Mouse (Mus musculus) kidney, adult 9 months (tissue): ENCODE measurements around the gene Chit1.

Experiments used
- DNase-seq: peaks from one replicate; pipeline ENCODE4 v3.0.0; 2022

Gene Chit1

DNA sequence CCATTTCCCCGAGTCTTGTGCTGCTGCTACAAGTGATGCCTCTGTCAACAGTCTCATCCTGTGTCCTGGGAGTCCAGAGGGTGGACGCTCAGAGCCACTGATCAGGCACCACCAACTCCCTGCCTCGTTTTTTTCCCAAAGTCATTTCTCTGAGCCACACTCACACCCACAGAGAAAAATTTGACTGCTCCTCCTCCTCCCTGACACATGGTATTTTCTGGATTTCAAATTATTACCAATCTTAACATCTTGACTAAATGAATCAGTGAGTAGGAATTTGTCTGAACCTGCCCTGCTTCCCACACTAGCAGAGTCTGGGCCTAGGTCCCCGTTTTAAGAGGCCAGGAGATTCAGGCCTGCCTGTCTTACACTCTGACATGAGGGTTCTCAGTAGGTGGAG lies 81.0 kb downstream of the Chit1 start:
- no peak for DNase-seq

DNA sequence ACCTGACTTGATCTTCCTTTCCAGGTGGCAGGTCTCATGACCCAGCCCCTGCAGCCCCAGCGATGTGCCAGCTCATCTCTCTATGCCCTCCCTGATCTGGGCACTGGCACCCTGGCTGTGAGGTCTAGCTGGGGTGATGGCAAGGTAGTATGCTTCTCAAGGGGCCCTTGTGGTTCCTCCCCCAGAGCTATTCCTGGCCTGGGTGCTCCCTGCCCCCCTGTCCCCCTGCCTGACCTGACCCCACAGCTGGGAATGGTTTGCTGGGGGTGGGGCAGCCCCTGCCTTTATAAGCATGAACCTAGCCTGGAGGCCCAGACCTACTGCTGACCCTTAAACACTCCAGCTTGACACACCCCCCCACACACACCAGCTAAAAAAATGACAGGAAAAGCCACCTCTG lies 82.1 kb downstream of the Chit1 start, which contains the start of gene Mybph:
Gene Mybph (plus strand): TSS at position 323 of the 400 bp plus-strand sequence.
- DNase-seq: no peak

DNA sequence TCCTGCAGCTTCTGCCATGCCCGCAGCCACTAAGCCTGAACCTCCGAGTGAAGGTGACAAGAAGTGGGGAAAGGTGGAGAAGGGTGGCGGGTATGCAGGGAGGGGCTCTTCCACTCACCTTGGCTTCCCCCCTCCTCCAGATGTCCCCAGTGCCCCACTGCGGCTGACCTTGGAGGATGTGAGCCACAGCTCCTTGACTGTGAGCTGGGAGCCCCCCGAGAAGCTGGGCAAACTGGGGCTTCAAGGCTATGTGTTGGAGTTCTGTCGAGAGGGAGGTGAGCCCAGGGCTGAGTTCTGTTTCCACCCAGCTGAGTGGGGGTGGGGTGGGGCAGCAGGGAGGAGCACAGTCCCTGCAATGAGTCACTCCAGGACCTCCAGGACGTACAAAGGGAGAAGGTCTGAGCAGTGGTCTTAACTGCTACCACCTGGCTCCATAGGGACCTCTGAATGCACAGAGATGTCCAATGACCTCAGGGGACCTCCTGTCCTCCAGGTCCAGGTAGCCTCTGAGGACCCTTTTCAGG lies 82.7 kb downstream of the Chit1 start:
- no peak for DNase-seq

DNA sequence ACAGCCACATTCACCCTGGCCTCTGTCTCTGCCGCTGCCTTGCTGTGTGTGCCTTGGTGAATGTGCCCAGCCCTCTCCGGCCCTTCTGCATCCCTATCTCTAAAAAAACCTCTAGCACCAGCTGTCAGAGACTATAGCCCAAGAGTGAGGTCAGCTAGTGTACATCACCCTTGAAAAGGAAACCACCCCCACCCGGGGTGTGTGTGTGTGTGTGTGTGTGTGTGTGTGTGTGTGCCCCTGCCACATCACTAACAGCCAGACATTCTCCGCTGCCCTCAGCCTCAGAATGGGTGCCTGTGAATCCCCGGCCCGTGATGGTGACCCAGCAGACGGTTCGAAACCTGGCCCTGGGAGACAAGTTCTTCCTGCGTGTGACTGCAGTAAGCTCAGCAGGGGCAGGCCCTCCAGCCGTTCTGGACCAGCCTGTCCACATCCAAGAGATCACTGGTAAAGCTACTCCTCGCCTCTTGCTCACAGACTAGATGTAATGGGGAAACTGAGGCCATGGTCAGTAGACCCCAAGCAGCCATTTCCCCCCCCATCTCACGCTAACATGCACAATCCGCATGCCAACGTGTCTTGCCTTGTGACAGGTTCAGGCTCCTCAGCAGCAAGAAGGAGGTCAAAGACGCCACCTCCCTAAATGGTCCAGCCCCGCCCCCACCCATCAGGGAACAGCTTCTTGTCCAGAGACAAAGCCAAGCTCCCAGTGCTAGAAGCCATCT lies 83.4 kb downstream of the Chit1 start:
- no peak for DNase-seq

DNA sequence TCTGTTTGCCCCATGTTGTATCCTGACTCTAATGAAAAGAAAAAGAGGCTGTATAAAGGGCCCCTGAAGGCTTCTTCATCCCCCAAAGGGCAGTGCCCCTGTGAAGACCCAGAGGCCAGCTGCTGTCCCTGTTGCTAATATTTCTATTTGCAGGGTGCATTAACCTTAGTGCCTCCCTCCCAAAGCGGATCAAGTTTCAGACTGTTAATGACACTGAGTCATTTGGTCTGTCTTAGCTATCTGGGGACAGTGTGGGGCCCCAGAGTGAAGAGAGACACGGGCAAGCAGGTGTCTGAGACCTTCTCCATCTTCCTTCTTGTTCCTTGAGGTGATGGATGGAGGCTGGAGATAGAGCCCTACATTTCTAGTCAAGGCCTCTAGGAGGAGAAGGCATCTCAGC lies 84.1 kb downstream of the Chit1 start:
- DNase-seq: no peak

DNA sequence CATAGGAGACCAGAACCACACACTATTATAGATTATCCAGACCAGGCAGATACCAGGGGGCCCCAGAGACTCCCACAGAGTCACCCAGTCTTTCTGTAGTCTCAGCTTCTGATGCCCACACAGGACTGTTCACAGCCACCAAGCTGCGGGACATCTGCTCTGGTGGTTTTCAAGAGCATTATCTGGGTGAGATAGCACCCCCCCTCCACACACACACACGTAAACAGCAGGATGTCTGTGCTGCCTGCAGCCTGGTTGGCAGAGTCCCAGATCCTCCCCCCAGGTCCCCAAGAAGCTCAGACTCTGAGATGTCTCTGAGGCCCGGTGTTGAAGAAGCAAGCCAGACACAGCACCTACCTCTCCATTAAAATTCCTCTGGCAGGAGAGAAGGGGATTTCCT lies 84.5 kb downstream of the Chit1 start:
- no peak for DNase-seq

DNA sequence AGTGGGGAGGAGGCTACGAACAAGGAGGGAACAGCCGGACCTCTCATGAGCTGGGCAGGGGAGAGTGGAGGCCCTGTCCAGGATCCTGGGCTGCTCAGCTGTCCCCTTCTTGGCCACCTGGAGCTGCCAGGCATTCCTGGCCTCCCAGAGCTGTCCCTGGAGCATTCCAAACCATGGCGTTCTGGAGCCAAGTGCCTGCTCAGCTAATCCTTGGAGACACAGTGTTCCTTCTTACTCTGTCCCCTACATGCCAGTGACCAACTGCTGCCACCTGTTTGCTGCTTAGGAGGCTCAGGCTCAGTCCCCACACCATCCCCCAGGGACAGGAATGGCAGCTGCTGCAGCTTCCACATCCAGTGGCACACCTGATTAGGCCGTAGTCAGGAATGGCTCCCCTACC lies 84.9 kb downstream of the Chit1 start:
- DNase-seq: no peak

DNA sequence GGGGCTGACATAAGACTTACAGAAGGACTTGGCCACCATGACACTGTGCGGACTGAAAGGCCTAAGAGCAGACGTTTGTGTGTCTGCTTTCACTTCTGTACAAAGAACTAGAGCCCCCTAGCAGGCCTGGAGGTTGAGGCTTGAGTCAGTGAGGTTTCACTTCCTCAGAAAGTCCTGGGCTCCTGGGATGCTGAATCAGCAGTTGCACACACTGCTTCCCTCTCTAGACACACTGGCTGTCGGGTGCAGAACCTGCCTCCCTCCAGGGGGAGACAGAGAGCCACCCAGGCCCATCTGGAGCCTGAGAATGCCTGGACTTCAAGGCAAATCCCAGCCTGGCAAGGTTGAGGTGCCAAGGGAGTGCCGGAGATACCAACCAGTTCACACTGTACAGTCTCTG lies 85.3 kb downstream of the Chit1 start:
- DNase-seq: peak; percentile 78

DNA sequence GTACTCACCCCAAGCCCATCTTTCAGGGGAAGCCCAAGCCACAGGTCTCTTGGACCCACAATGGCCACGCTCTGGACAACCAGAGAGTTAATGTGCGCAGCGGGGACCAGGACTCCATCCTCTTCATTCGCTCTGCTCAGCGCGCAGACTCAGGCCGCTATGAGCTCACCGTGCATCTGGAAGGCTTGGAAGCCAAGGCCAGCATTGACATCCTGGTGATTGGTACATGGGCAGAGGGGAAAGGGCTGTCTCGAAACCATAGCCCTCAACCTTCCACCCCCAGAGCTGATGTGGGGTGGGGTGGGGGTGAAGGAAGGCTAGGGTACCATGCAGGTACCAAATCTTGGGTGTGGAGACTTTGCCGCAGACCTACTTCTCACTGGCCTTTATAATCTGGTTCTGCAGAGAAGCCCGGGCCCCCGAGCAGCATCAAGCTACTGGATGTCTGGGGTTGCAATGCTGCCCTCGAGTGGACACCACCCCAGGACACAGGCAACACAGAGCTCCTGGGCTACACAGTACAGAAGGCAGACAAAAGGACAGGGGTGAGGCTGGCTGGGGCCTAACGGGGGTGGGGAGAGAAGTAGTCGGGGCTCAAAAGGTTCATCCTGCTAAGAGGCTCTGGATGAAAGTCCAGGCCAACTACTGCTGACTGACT lies 86.4 kb downstream of the Chit1 start:
- DNase-seq: no peak

DNA sequence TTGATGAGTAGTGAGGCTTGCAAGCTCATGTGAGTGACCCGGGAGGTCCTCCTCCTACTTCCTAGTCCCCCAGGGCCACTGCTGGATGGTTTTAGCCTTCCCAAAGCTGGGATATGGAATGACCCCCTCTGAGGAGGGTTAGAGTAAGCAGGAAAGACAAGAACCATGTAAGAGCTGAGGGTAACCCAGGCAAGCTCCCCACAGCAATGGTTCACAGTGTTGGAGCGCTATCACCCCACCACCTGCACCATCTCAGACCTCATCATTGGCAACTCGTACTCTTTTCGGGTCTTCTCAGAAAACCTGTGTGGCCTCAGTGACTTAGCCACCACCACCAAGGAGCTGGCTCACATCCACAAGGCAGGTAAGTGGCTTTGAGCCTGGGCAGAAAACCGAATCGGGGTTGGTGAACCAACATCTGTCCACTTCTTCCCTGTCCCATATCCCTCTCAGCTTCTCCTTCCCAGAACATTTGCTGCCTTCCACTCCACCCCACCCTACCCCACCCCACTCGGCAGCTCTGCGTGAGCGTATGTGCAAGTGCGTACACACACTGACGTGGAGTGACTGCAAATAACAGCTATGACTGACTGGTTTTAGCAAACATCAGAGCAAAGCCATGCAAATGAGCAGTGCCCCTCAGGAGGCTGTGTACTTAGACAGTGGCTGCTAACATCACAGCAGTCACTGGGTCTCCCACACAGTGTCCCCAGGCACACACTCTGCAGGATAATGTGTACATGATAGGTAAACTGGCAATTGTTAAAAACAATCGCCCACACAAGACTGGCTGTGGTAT lies 87.4 kb downstream of the Chit1 start:
- DNase-seq: no peak

DNA sequence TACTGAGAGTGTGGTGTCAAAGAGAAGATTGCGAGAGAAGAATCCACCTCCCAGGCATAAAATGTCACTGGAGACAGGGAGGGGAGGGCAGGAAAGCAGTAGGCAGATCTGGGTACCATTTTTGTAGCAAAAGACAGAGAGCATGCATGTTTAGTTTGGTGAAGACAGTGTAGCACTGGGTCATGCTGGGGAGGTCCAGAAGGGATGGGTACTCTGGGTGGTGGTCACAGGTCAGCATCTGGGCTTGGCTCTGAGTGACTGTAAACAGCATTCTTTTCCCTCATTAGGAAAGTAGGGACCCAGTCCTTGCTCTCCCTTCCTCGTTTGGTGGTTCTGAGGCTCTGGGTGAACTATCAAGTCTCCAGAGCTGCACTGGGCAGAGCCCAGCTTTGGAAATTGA lies 89.4 kb downstream of the Chit1 start:
- no peak for DNase-seq
